ENCODE assay signal across 8 mouse cellular contexts in the genomic region with DNA sequence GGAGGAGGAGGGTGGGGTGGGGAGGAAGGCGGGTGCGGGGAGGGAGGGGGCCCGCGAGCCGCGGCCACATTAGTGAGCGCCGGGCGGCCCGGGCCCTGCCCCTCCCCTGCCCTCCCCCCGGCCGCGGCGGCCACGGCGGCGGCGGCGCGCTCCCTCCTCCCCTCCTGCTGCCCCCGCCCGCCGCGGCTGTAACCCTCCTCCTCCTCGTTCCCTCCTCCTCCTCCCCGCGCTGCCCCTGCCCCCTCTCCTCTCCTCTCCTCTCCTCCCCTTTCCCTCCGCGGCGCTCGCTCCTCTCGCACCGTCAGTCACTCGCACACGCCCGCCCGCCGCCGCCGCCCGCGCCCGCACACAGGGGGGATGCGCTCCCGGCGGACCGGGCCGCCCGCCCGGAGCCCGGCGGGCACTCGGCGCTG. TPM values are rescaled to one million over a fixed set of nuclear protein-coding genes. Genes with fewer than 3 reads are reported as not detected.
A peak's percentile ranks its signal among the peaks of the same experiment; 100 is the strongest.
DNase-seq lines count a peak whose midpoint lies in the region; ATAC-seq lines count a peak whose summit lies in the region.

No protein-coding gene starts in this region.

- H3K27me3 ChIP-seq in embryonic facial prominence, embryonic 10.5 days (replicated peaks; ENCODE audit: low read depth, poor library complexity, severe bottlenecking), result no peaks in the 10 kb centered on the region
- no peaks in the 10 kb centered on the region for H3K27me3 ChIP-seq in limb, embryonic 12.5 days
- H3K27me3 ChIP-seq in midbrain, embryonic 15.5 days (replicated peaks), result no peaks in the 10 kb centered on the region

- peak; percentile 79 for DNase-seq in layer of hippocampus, adult 11-12 months (ENCODE audit: low spot score)
- no peak for DNase-seq in layer of hippocampus, adult 9-10 months (ENCODE audit: low spot score)
- DNase-seq in embryonic facial prominence, embryonic 10.5 days (ENCODE audit: low spot score), result no peak
- peak; percentile 75 for DNase-seq in kidney, adult 11 months
- peak; percentile 87 to 95 for DNase-seq in spleen, postnatal 4 days (ENCODE audit: low spot score in 2 of 2)

- WGBS in embryonic facial prominence, embryonic 10.5 days, result 2% methylated on average over 30 of the region's 54 CpGs
- WGBS in limb, embryonic 12.5 days, result under 1% methylated on average over 11 of the region's 54 CpGs
- WGBS in midbrain, embryonic 15.5 days, result under 1% methylated on average over 24 of the region's 54 CpGs

- H3K4me3 ChIP-seq in embryonic facial prominence, embryonic 10.5 days, result peak overlapping the region; percentile 85
- peak overlapping the region; percentile 97 for H3K4me3 ChIP-seq in limb, embryonic 12.5 days (replicated peaks)
- peak overlapping the region; percentile 96 for H3K4me3 ChIP-seq in midbrain, embryonic 15.5 days

- no peaks in the 10 kb centered on the region for H3K9me3 ChIP-seq in embryonic facial prominence, embryonic 10.5 days
- no peaks in the 10 kb centered on the region for H3K9me3 ChIP-seq in limb, embryonic 12.5 days
- H3K9me3 ChIP-seq in midbrain, embryonic 15.5 days, result no peaks in the 10 kb centered on the region

- H3K4me2 ChIP-seq in limb, embryonic 12.5 days, result peak overlapping the region; percentile 74
- H3K4me2 ChIP-seq in midbrain, embryonic 15.5 days, result peak overlapping the region; percentile 54

- ATAC-seq in granulocyte monocyte progenitor cell, adult 5-6 weeks (replicated peaks; ENCODE audit: poor library complexity, severe bottlenecking), result peak; percentile 54
- peak; percentile 63 for ATAC-seq in limb, embryonic 12.5 days (ENCODE audit: insufficient number of reproducible peaks, insufficient read depth, low FRiP score, low TSS enrichment, low read depth)
- peak; percentile 70 for ATAC-seq in midbrain, embryonic 15.5 days (replicated peaks)

- H3K9ac ChIP-seq in limb, embryonic 12.5 days (replicated peaks), result peak overlapping the region; percentile 100
- H3K9ac ChIP-seq in midbrain, embryonic 15.5 days, result peak overlapping the region; percentile 100

- peaks cover 26% of the 10 kb centered on the region for H3K4me1 ChIP-seq in embryonic facial prominence, embryonic 10.5 days
- peaks cover 25% of the 10 kb centered on the region for H3K4me1 ChIP-seq in limb, embryonic 12.5 days (replicated peaks)
- peaks cover 28% of the 10 kb centered on the region for H3K4me1 ChIP-seq in midbrain, embryonic 15.5 days

- peak overlapping the region; percentile 100 for H3K27ac ChIP-seq in embryonic facial prominence, embryonic 10.5 days (replicated peaks)
- H3K27ac ChIP-seq in limb, embryonic 12.5 days, result peak overlapping the region; percentile 100
- H3K27ac ChIP-seq in midbrain, embryonic 15.5 days, result peak overlapping the region; percentile 100

- peaks cover 13% of the 10 kb centered on the region for H3K36me3 ChIP-seq in embryonic facial prominence, embryonic 10.5 days (replicated peaks)
- H3K36me3 ChIP-seq in limb, embryonic 12.5 days, result peaks cover 8% of the 10 kb centered on the region; the same call in 1 of the 2 replicates
- H3K36me3 ChIP-seq in midbrain, embryonic 15.5 days (replicated peaks), result no peaks in the 10 kb centered on the region

RNA-seq across cellular contexts. Expression of a gene that starts 0.6 kb away (rescaled TPM):
- polyA plus RNA-seq in embryonic facial prominence, embryonic 10.5 days (2016; fragmentation: Nextera tagmentation; extraction: Ambion mirVana), result 53.0 and 55.4 TPM in 2 replicates
- 74.7 and 79.6 TPM in 2 replicates for total RNA-seq in granulocyte monocyte progenitor cell, adult 5-6 weeks (2014; fragmentation: Nextera tagmentation)
- 123 and 136 TPM in 2 replicates for total RNA-seq in granulocyte monocyte progenitor cell, adult 5-6 weeks (2017)
- polyA plus RNA-seq in limb, embryonic 12.5 days (2016; fragmentation: Nextera tagmentation; extraction: Ambion mirVana), result 74.7 and 81.1 TPM in 2 replicates
- polyA plus RNA-seq in midbrain, embryonic 15.5 days (2015; fragmentation: Nextera tagmentation; extraction: Ambion mirVana), result 37.7 and 39.4 TPM in 2 replicates

RNA-seq across cellular contexts. Expression of a gene that starts 6.9 kb away (rescaled TPM):
- not detected in 2 replicates for polyA plus RNA-seq in embryonic facial prominence, embryonic 10.5 days (2016; fragmentation: Nextera tagmentation; extraction: Ambion mirVana)
- not detected in 2 replicates for total RNA-seq in granulocyte monocyte progenitor cell, adult 5-6 weeks (2014; fragmentation: Nextera tagmentation)
- not detected in 2 replicates for total RNA-seq in granulocyte monocyte progenitor cell, adult 5-6 weeks (2017)
- polyA plus RNA-seq in limb, embryonic 12.5 days (2016; fragmentation: Nextera tagmentation; extraction: Ambion mirVana), result not detected in 2 replicates
- polyA plus RNA-seq in midbrain, embryonic 15.5 days (2015; fragmentation: Nextera tagmentation; extraction: Ambion mirVana), result not detected in 2 replicates

Comparison
In these comparisons a context has a peak if more than half of its experiments do, and no peak if none do; other contexts are left out.
1. DNase-seq: peak in layer of hippocampus, adult 11-12 months (single experiment), kidney, adult 11 months (single experiment) and spleen, postnatal 4 days (2 of 2); none in layer of hippocampus, adult 9-10 months (single experiment) and embryonic facial prominence, embryonic 10.5 days (single experiment).
2. Peak in every context shown above with its lines, with median percentiles within 50 percentile points of each other: H3K27ac ChIP-seq, H3K4me3 ChIP-seq and ATAC-seq.